Mouse (Mus musculus) CH12.LX (cell line): ENCODE data around the gene Galnt6. TPM values are rescaled to one million over a fixed set of nuclear protein-coding genes. Genes with fewer than 3 reads are reported as not detected.
A peak's percentile ranks its signal among the peaks of the same experiment; 100 is the strongest.

Experiments used
- DNase-seq: peaks from one replicate; pipeline ENCODE4 v3.0.0-alpha.2; 2013; ENCODE audit errors: extremely low read depth
- H3K27ac ChIP-seq: 2 replicates; pipeline ENCODE4 v1.5.1; 2012; ENCODE audit warnings: low read depth, mild to moderate bottlenecking, control low read depth, moderate library complexity; ENCODE audit not compliant: insufficient read depth
- H3K27me3 ChIP-seq: replicated peaks from 2 replicates; pipeline ENCODE3; 2012; ENCODE audit warnings: inconsistent platforms
- H3K36me3 ChIP-seq, 2 experiments: replicated peaks in 1 of 2; 2 replicates each; pipeline versions ENCODE3 to v1.6.1; 2012; ENCODE audit warnings: inconsistent platforms in 1 of 2, low read length in 1 of 2, mild to moderate bottlenecking in 1 of 2, mixed read lengths in 1 of 2, moderate library complexity in 1 of 2; ENCODE audit not compliant: control insufficient read depth in 1 of 2, insufficient read depth in 1 of 2
- H3K4me1 ChIP-seq, 2 experiments: 2 replicates each; pipeline ENCODE4 v1.6.1; 2012; ENCODE audit warnings: inconsistent platforms in 1 of 2, moderate library complexity in 1 of 2; ENCODE audit not compliant: insufficient read depth in 2 of 2, control insufficient read depth in 1 of 2
- H3K4me2 ChIP-seq: 2 replicates; pipeline ENCODE4 v1.6.1; 2012; ENCODE audit warnings: low read depth, mild to moderate bottlenecking, control low read depth; ENCODE audit not compliant: poor library complexity, insufficient read depth, severe bottlenecking
- H3K4me3 ChIP-seq, 3 experiments: fragments of 150-350 bp in 1 of 3; sonication (generic) in 1 of 3; replicated peaks in 1 of 3; 2 replicates each; pipeline versions ENCODE3 to v1.5.1; 2011 to 2012; ENCODE audit warnings: low read depth in 2 of 3, low read length in 2 of 3, mild to moderate bottlenecking in 2 of 3, moderate library complexity in 2 of 3, control low read depth in 1 of 3, improper control_type of control experiment in 1 of 3, inconsistent platforms in 1 of 3, mixed read lengths in 1 of 3; ENCODE audit not compliant: poor library complexity in 1 of 3
- H3K79me2 ChIP-seq: replicated peaks from 2 replicates; pipeline ENCODE4 v1.6.1; 2012; ENCODE audit warnings: mild to moderate bottlenecking, moderate library complexity; ENCODE audit not compliant: control insufficient read depth, poor library complexity, insufficient read depth, severe bottlenecking; ENCODE audit errors: extremely low read depth
- H3K9ac ChIP-seq: 2 replicates; pipeline ENCODE4 v1.6.1; 2012; ENCODE audit warnings: low read depth, mild to moderate bottlenecking, control low read depth, moderate library complexity; ENCODE audit not compliant: insufficient read depth
- H3K9me3 ChIP-seq: replicated peaks from 2 replicates; pipeline ENCODE3; 2012; ENCODE audit warnings: low read length, inconsistent platforms, mixed read lengths
- BHLHE40 ChIP-seq: IDR thresholded peaks from 2 replicates; pipeline ENCODE4 v1.6.1; 2011; ENCODE audit warnings: mild to moderate bottlenecking, low read depth, low read length, improper control_type of control experiment
- CHD1 ChIP-seq: IDR thresholded peaks from 2 replicates; pipeline ENCODE4 v1.6.1; 2012; ENCODE audit warnings: low read depth, low read length, improper control_type of control experiment, inconsistent platforms
- CTCF ChIP-seq, 2 experiments: IDR thresholded peaks in 1 of 2; conservative IDR thresholded peaks in 1 of 2; 2 replicates each; pipeline ENCODE4 v1.5.1; 2011 to 2012; ENCODE audit warnings: low read depth in 2 of 2, low read length in 2 of 2, improper control_type of control experiment in 1 of 2, inconsistent platforms in 1 of 2, mild to moderate bottlenecking in 1 of 2, moderate library complexity in 1 of 2
- ELF1 ChIP-seq: IDR thresholded peaks from 2 replicates; pipeline ENCODE4 v1.6.1; 2014; ENCODE audit warnings: low read depth, mild to moderate bottlenecking, inconsistent platforms, low read length, improper control_type of control experiment
- EP300 ChIP-seq: IDR thresholded peaks from 2 replicates; pipeline ENCODE4 v1.6.1; 2011; ENCODE audit warnings: low read length, improper control_type of control experiment
- HCFC1 ChIP-seq: IDR thresholded peaks from 2 replicates; pipeline ENCODE4 v1.6.1; 2012; ENCODE audit warnings: low read depth, mild to moderate bottlenecking, inconsistent platforms, low read length, improper control_type of control experiment
- IRF4 ChIP-seq: IDR thresholded peaks from 2 replicates; pipeline ENCODE4 v1.6.1; 2014; ENCODE audit warnings: low read depth, mild to moderate bottlenecking, inconsistent platforms, low read length, improper control_type of control experiment
- JUND ChIP-seq: conservative IDR thresholded peaks from 2 replicates; pipeline ENCODE4 v1.6.1; 2011; ENCODE audit warnings: low read depth, low read length, improper control_type of control experiment
- KAT2A ChIP-seq: IDR thresholded peaks from 2 replicates; pipeline ENCODE4 v1.6.1; 2012; ENCODE audit warnings: low read length, improper control_type of control experiment, inconsistent platforms; ENCODE audit not compliant: insufficient replicate concordance
- MAFK ChIP-seq: IDR thresholded peaks from 2 replicates; pipeline ENCODE4 v1.6.1; 2011; ENCODE audit warnings: low read length, improper control_type of control experiment; ENCODE audit not compliant: insufficient replicate concordance
- MAX ChIP-seq: IDR thresholded peaks from 2 replicates; pipeline ENCODE4 v1.6.1; 2011; ENCODE audit warnings: low read length, improper control_type of control experiment
- MAZ ChIP-seq: IDR thresholded peaks from 2 replicates; pipeline ENCODE4 v1.6.1; 2012; ENCODE audit warnings: low read depth, mild to moderate bottlenecking, inconsistent platforms, low read length, improper control_type of control experiment, moderate library complexity
- MYC ChIP-seq: IDR thresholded peaks from 2 replicates; pipeline ENCODE4 v1.6.1; 2011; ENCODE audit warnings: low read depth, mild to moderate bottlenecking, improper control_type of control experiment, low read length
- NELFE ChIP-seq: IDR thresholded peaks from 2 replicates; pipeline ENCODE4 v1.6.1; 2011; ENCODE audit warnings: low read depth, low read length, improper control_type of control experiment
- NRF1 ChIP-seq: IDR thresholded peaks from 2 replicates; pipeline ENCODE4 v1.6.1; 2014; ENCODE audit warnings: low read depth, mild to moderate bottlenecking, inconsistent platforms, low read length, improper control_type of control experiment, moderate library complexity
- PAX5 ChIP-seq: IDR thresholded peaks from 2 replicates; pipeline ENCODE4 v1.6.1; 2012; ENCODE audit warnings: low read length, inconsistent platforms, mixed read lengths
- RCOR1 ChIP-seq: conservative IDR thresholded peaks from 2 replicates; pipeline ENCODE4 v1.6.1; 2012; ENCODE audit warnings: low read depth, mild to moderate bottlenecking, inconsistent platforms, low read length, improper control_type of control experiment
- SIN3A ChIP-seq: IDR thresholded peaks from 2 replicates; pipeline ENCODE4 v1.6.1; 2012; ENCODE audit warnings: low read length, improper control_type of control experiment, inconsistent platforms
- SMC3 ChIP-seq: IDR thresholded peaks from 2 replicates; pipeline ENCODE4 v1.6.1; 2011; ENCODE audit warnings: low read depth, low read length, improper control_type of control experiment
- TBP ChIP-seq: conservative IDR thresholded peaks from 2 replicates; pipeline ENCODE4 v1.6.1; 2011; ENCODE audit warnings: low read depth, low read length, improper control_type of control experiment
- TCF12 ChIP-seq: IDR thresholded peaks from 2 replicates; pipeline ENCODE4 v1.6.1; 2014; ENCODE audit warnings: low read depth, mild to moderate bottlenecking, inconsistent platforms, low read length, improper control_type of control experiment
- USF2 ChIP-seq: conservative IDR thresholded peaks from 2 replicates; pipeline ENCODE4 v1.6.1; 2011; ENCODE audit warnings: low read depth, low read length, improper control_type of control experiment
- ZC3H11A ChIP-seq: IDR thresholded peaks from 2 replicates; pipeline ENCODE4 v1.6.1; 2012; ENCODE audit warnings: low read depth, mild to moderate bottlenecking, inconsistent platforms, low read length, improper control_type of control experiment
- ZMIZ1 ChIP-seq: IDR thresholded peaks from 2 replicates; pipeline ENCODE4 v1.6.1; 2012; ENCODE audit warnings: low read depth, mild to moderate bottlenecking, inconsistent platforms, low read length, improper control_type of control experiment
- dilution Hi-C: fragments of 300-500 bp; cut with MboI; formaldehyde crosslinking; loops from 2 replicates; pipeline ENCODE4 v1.14.3; 2020; ENCODE audit warnings: low sequenced_read_pairs; ENCODE audit not compliant: extremely low pct_unique_long_range_greater_than_20kb, extremely low pct_ligation_motif_present
- in situ Hi-C: fragments of 300-500 bp; cut with MboI; formaldehyde crosslinking; loops from 3 replicates; pipeline ENCODE4 v1.14.3; 2019; ENCODE audit warnings: low sequenced_read_pairs, low pct_ligation_motif_present, low pct_unique_long_range_greater_than_20kb, mixed read lengths
- polyA plus RNA-seq: library from polyadenylated mRNA; unstranded; fragments of >175 nt; gene quantifications from 2 replicates; pipeline ENCODE4 v1.2.1, GENCODE M21; 2012; ENCODE audit warnings: low read depth; ENCODE audit not compliant: insufficient read length
- total RNA-seq, 2 experiments: library from RNA; depleted of rRNA; stranded (reverse); fragments of 300-350 nt in 1 of 2; fragments of >200 nt in 1 of 2; gene quantifications; 2 replicates each; pipeline ENCODE4 v1.2.3; 2012 to 2014

Galnt6 gene
- total and polyA plus RNA-seq, 3 experiments: 0.58 to 5.0 (median 2.0) TPM

DNA sequence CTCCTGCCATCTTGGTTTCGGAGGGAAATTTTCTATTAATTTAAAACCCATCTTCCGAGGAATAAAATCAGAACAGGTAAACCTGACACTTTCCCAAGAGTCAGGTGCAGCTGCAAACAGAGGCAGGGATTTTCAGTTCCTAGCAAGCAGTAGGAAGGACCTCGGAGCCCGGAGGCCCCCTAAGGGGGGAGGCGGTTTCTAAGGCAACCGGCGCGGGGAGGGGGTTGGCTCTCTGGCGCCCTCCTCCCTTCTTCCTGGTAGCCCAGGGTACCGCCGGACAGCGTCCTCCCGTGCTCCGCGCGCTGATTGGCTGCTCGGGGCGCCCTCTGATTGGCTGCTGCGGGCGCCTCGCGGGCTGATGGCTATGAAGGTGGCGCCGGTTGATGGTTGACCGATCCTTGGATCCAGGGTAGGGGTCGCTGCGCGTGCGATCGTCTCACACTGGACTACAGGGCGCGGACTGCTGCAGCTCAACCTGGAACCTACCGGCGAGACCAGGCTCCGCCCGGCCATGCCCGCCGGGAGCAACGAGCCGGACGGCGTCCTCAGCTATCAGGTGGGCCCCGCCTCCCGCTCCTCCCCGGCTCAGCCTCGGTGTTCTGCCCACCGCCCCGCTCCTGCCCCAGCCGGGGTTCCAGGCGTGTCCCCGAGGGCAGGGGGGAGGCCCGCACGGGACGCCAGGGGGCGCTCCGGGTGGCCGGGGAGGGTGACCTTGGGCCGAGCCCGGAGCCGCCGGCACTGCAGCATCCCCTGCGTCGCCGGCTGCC lies 32.4 kb upstream of the Galnt6 start, which contains the start of gene Slc4a8 (continued):
- 0 out of 2 replicates have a peak, but pooled peaks have one; percentile 49 for TF ChIP-seq BHLHE40
- TF ChIP-seq MAZ: peak; percentile 99
- TF ChIP-seq ELF1: peak; percentile 92
- TF ChIP-seq EP300: peak; percentile 51
- no peak for TF ChIP-seq PAX5
- 0 out of 2 replicates have a peak, but pooled peaks have one; percentile 36 for TF ChIP-seq TCF12
- no peak for TF ChIP-seq ZC3H11A
- TF ChIP-seq ZMIZ1: peak; percentile 14; the same call in 1 of the 2 replicates
- TF ChIP-seq NRF1: no peak
- no peak for TF ChIP-seq TBP
- peak; percentile 60; the same call in 1 of the 2 replicates for TF ChIP-seq IRF4
- peak; percentile 31 for TF ChIP-seq SIN3A
- no peak for TF ChIP-seq MAFK
- TF ChIP-seq HCFC1: peak; percentile 70
- no peak for TF ChIP-seq USF2

DNA sequence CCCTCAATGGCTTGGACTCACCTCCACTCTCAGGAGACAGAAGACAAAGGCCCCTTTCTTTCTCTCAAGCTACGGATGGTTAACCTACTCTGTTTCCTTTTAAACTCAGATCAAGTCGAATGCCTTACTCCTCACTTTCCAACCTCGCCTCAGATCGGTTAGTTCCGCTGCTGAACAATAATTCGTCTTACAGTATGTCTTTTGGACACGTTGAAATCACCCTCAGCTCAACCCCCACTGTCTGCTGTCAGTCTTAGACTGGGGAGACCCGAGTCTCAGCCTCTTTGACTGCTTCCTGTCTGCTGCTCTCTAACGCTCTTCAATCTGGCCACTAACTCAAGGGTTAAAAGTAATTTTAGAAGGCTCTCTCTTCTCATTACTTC lies 31.9 kb upstream of the Galnt6 start:
- no peaks in the 10 kb centered on the region for H3K79me2 ChIP-seq
- no peaks in the 10 kb centered on the region for H3K36me3 ChIP-seq
- DNase-seq: no peak
- H3K4me1 ChIP-seq: peaks cover 16 to 42% of the 10 kb centered on the region in 2 experiments
- H3K27me3 ChIP-seq: peaks cover 3% of the 10 kb centered on the region
- peak overlapping the region; percentile 73 for H3K9ac ChIP-seq
- peak overlapping the region; percentile 84 for H3K4me2 ChIP-seq
- peak overlapping the region; percentile 71 for H3K27ac ChIP-seq
- in situ Hi-C loops: loop anchor here (5.0 to 10.0 kb wide), 3 partner anchors 56 to 244 kb away; no protein-coding TSS in a partner anchor
- H3K9me3 ChIP-seq: peaks cover 2% of the 10 kb centered on the region
- dilution Hi-C loops: no loop called here
- peak overlapping the region; percentile 63 to 77 (median 69) for H3K4me3 ChIP-seq
- TF ChIP-seq CTCF (conservative IDR thresholded peaks at IDR 0.05 in 1 of 2, IDR thresholded peaks at IDR 0.05 in 1 of 2; ENCODE audit: low read depth in 2 of 2, low read length in 2 of 2) (no peak), KAT2A (no peak), TCF12 (0 out of 2 replicates have a peak, but pooled peaks have one; percentile 14), MAFK (no peak), SMC3 (no peak), ZMIZ1 (peak; percentile 52; the same call in 1 of the 2 replicates), CHD1 (peak; percentile 76; the same call in 1 of the 2 replicates), RCOR1 (peak; percentile 54; the same call in 1 of the 2 replicates), EP300 (no peak; the same call in 1 of the 2 replicates), MAX (0 out of 2 replicates have a peak, but pooled peaks have one; percentile 23), NELFE (0 out of 2 replicates have a peak, but pooled peaks have one; percentile 57), JUND (peak; percentile 22; the same call in 1 of the 2 replicates), MYC (peak; percentile 69)
